Mouse (Mus musculus) embryonic facial prominence, embryonic 10.5 days (tissue): ENCODE measurements around the gene Rims3. TPM values are rescaled to one million over a fixed set of nuclear protein-coding genes. Genes with fewer than 3 reads are reported as not detected.

Source experiments
- microRNA-seq: library from miRNA; unstranded; fragments of <30 nt; microRNA quantifications from one replicate; pipeline ENCODE4, GENCODE M21; 2017
- polyA plus RNA-seq: library from polyadenylated mRNA; unstranded; fragments of >200 nt; fragmentation: Nextera tagmentation; extraction: Ambion mirVana; gene quantifications from 2 replicates; pipeline ENCODE4 v1.2.1, GENCODE M21; 2016

The Rims3 gene
- polyA plus RNA-seq, 1 experiment from 2014 or later = 1.8 TPM

Small RNAs within 50 kb of the gene (microRNA-seq; reads per million reads assigned to microRNA genes)
- gene Gm23936 = not detected

Other genes with a start within 250 kb of the Rims3 start
- gene Cited4, start 188.2 kb upstream of the Rims3 start, polyA plus RNA-seq = 9.9 and 10.3 TPM in 2 replicates
- gene Kcnq4, start 106.2 kb upstream of the Rims3 start, polyA plus RNA-seq = 4.2 and 5.6 TPM in 2 replicates
- gene Nfyc, start 23.2 kb upstream of the Rims3 start, polyA plus RNA-seq = 126 and 128 TPM in 2 replicates
- gene Exo5, start 70.2 kb downstream of the Rims3 start, polyA plus RNA-seq = 36.0 and 41.5 TPM in 2 replicates
- gene Zfp69, start 96.9 kb downstream of the Rims3 start, polyA plus RNA-seq = 11.0 and 11.8 TPM in 2 replicates
- 14.0 and 14.3 TPM in 2 replicates for gene Smap2, start 162.4 kb downstream of the Rims3 start, polyA plus RNA-seq
- 5.1 and 6.0 TPM in 2 replicates for gene Col9a2, start 184.6 kb downstream of the Rims3 start, polyA plus RNA-seq
- 26.8 and 31.0 TPM in 2 replicates for gene Zmpste24, start 243.4 kb downstream of the Rims3 start, polyA plus RNA-seq